Mouse (Mus musculus): Measurements from ENCODE around the gene Pkn2. TPM values are rescaled to one million over a fixed set of nuclear protein-coding genes. Genes with fewer than 3 reads are reported as not detected.

Pkn2 gene
- 10 to 100 TPM; 36.5 to 41.8 (median 38.1) TPM for total RNA-seq (2022)

DNA sequence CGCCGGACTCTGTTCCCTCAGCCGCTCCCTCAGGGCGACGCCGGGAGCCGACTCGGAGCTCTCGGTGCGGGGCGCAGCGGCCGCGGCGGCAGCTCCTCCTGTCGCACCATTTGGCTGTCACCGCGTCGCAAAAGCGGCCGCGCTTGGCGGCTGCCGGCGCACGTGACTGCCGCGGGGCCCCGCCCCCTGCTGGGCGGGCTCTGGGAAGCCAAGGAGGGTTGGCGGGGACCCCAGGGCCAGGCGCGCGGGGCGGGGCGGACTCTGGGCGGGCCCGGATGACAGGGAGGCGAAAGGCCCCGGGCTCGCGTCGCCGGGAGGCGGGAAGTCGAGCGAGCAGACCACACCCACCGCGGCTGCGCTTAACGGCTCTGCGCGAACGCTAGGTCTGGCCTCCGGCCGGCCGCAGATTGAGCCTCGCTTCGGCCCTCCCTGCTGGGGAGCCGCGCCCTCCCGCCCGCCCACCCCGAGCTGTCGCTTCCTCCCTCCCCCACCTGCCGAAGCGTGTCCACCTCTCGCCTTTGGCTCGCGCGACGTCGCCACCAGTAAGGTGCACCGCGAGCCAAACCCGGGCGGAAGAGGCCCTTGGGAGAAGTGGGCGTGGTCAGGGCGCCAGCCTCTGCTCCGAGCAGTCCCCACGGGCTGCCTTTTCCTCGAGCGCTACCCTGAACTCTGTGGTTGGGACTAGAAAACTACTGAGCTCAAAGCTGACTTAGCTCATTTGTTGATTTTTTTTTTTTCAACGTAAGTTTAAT, at the start of gene Pkn2:
TSS of gene Pkn2 (minus strand) at position 133 of the 752 bp plus-strand sequence.
- DNase-seq (ENCODE audit: low spot score), result peak; percentile 97

DNA sequence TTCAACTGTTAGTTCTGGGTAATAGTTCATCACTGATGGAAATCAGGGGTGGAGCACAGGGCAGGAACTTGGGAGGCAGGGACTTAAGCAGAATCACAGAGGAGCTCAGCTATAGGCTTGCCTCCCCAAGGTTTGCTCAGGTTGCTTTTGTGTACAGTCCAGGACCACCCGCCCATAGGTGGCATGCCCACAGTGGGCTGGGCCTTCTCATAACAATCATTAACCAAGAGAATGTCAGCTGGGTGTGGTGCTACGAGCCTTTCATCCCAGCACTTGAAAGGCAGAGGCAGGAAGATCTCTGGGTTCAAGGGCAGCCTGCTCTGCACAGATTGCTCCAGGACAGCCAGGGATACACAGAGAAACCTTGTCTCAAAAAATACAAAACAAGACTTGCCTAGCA, 48.1 kb upstream of the Pkn2 start:
- no peak for DNase-seq (ENCODE audit: low spot score)

DNA sequence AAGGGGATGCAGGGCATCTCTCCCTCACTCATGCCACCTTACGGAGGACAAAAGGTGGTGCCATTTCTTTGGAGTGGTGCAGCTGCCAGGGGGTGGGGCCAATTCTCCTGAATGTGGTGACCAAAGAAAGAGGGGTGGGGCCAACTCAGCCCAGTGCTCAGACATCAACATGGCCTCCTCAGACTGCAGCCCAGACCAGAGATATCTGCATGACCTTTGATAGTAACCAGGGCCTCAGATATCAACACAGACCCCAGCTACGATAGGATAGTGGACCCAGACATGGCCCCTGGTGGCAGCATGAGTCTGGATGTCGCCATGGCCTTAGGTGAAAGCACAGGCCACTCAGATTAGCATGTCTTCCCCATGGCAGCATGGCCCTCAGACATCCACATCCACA, 45.5 kb upstream of the Pkn2 start:
- no peak for DNase-seq (ENCODE audit: low spot score)

DNA sequence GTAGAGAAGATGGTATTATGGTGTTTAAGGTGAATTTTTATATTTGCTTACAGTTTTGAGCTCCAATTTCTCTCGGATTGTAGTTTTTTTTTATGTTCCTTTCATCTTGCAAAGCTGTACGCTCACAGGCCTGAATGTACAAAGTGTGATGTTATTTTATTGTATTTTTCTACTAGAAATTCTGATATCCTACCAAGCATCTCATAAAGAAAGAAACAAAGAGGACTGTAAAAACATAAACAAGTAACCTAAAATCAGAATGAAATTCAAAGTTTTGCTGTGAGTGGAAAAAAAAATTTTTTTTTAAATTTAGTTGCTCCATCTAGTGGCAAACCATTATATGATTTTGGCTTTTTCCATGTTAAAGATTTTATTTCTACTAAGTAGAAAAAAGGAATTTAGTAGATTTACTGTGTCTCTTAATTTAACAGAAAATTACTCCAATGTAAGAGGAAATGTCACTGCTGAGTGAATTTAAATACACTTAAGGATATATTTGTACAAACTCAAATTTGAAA, 43.1 kb upstream of the Pkn2 start:
- DNase-seq (ENCODE audit: low spot score), result no peak

DNA sequence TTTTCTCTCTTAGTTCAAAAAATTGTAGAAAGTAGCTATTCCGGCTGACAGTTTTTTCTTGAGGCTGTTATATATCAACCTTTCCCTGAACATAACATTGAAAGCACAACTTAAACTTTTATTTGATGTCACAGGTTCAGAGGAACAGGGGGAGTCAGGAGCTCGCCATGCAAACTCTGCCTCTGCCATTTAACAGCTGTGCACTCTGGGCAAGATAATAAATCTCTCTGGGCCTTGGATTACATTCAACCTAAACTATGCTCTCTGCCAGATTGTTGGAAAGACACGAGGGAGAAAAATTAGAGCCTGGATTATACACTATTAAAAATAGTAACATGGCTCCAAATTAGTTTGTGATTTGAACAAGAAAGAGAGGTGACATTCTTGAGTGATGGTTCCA, 37.3 kb upstream of the Pkn2 start:
- no peak for DNase-seq (ENCODE audit: low spot score)

DNA sequence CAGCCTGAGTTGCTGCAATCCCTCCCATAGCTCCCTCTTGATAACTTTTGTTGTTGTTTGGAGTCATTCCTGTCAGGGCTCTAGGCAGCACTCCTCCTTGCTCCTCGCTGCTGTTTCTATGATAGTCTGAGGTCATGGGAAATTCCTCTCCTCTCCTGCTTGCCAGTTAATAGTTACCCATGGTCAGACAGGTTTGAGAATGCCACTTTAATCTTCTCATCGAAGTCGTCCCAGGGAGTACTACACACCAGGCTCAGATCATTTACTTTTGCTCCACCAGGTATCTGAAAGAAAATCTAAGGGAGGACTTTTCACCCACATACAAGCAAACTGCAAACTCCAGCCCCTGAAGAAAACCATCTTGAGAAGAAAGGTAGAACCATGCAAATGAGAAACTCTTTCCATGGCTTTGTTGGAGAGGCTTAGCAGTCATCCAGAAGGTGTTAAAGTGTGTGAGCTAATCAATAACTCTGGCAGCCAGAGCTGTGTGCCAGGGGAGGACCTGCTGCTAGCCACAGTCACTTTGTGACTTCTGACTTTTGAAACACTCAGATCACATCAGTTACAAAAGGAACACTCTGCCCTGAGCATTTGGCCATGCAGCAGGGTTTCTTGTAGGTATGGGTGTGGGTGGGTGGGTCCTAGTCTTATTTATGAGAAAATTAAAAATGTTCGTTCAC, 36.1 kb upstream of the Pkn2 start:
- DNase-seq (ENCODE audit: low spot score), result no peak

DNA sequence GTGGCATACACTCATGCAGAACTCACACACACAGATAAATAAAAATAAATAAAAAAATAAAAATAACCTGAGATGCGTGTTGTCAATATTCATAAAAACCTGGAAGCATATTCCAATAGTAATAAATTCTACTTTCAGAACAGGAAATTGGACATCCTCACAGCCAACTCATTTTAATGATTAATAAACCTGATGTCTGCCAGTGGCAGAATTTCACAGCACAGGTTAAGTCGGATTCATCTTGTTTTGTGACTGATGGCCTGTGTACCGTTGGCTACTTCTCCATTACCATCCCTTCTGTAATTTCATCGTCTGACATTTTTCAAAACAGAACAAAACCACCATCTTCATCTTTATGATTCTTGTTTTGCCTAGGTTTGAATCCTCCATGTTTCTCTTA, 35.4 kb upstream of the Pkn2 start:
- DNase-seq (ENCODE audit: low spot score), result no peak

DNA sequence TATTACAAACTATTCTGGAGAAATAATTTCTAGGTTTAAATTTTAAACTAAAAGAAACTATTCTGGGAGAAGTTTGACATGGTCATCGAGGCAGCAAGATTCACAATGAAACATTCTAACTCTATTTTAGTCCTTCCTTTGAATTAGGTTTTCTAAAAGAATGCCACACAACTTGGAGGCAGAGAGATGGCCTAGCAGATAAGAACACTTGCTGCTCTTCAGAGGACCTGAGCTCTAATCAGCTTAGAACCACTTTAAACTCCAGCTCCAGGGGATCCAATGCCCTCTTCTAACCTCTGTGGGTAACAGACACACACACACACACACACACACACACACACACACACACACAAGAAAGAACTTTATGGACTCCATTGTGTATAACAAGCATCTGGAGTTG, 31.5 kb upstream of the Pkn2 start:
- no peak for DNase-seq (ENCODE audit: low spot score)

DNA sequence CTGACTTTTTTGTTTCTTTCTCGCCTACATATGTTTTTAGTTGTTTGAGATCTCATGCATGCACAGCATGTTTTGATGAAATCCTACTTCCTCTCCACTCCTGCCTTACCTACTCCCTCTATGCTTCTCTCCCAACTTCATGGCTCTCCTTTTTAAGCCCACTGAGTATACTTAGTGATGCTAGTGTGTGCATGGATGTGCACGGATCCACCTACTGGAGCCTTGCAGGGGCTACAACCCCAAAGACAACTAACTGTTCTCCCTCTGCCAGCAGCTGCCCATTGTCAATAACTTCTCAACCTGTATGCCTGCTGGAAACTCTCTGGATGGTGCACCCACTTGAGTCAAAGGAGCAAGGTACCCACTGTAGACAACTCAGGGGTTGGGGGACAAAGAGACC, 17.9 kb upstream of the Pkn2 start:
- DNase-seq (ENCODE audit: low spot score), result no peak

DNA sequence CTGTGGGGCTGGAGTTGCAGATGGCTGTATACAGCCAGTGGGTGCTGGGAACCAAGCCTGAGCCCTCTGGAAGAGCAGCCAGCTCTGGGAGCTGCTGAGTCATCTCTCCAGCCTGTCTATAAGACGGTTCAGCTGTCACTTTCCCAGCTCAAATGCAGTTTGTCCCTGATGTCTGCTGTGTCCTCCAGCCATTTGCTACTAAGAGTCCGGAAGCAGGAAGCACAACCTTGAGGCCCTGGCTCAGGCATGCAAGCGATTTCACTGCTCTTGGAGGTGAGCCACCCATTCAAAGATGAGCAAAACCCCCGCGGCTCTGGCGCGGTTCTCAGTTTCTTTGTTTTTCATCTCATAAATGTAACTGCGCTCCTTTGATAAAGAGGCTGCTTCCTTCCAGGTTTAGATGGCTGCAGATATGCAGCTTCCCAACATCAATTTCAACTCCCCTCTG, 17.2 kb upstream of the Pkn2 start:
- peak; percentile 33 for DNase-seq (ENCODE audit: low spot score)

DNA sequence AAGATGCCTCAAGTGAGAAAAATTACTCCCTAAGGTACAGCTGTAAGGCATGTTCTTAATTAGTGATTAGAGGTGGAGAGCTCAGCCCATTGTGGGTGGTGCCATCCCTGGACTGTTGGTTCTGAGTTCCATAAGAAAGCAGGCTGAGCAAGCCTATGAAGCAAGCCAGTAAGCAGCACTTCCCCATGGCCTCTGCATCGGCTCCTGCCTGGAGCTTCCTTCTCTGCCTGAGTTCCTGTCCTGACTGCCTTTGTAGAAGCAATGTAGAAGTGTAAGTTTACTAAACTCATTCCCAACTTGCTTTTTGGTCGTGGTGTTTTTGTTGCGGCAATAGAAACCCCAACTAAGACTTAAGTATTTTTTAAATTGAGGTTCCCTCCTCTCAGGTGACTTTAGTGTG, 8.6 kb upstream of the Pkn2 start:
- no peak for DNase-seq (ENCODE audit: low spot score)

DNA sequence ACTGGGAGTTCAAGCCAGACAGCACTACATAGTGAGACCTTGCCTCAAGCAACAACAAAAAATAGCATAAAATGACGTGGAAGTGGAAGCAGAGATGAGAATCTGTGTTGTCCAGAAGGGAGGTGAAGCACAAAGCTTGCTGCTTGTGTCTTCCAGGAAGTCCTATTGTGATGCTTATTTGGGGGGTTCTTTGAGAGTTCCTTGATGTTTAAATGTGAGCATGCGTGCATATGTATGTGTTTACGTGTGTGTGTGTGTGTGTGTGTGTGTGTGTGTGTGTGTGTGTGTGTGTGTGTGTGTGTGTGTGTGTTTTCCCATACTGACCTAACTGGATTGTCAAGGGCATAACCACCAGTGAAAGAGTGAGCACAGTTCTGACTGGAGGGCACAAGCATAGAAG, 5.2 kb upstream of the Pkn2 start:
- DNase-seq (ENCODE audit: low spot score), result no peak

DNA sequence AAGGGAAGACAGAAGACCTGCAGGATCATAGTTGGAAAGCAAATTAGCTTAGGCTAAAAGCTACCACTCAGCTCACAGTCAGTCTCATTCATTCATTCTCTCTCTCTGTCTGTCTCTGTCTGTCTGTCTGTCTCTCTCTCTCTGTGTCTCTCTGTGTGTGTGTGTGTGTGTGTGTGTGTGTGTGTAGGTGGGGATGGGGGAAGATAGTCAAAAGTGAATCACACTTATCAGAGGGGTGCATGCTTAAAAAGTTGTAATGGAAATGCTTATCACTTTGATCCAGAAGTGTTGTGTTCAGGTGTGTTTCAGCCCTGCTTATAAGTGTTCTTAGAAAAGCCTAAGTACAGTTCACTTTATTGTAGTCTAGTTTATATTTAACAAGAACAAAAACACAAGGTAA, 2.8 kb upstream of the Pkn2 start:
- no peak for DNase-seq (ENCODE audit: low spot score)

DNA sequence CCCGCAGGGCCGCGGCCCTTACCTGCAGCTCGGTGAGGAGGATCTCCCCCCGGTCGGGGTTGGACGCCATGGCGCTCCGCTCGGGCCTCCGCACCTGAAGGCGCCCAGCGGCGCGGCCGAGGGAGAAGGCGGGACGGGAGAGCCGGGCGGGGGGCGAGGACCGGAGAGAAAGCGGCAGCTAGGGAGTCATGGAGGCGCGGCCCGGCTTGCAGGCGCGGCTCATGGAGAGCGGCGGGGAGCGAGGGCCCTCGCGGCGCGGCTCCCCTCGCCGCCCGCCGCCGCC, 274 bp downstream of the Pkn2 start:
- DNase-seq (ENCODE audit: low spot score), result no peak

DNA sequence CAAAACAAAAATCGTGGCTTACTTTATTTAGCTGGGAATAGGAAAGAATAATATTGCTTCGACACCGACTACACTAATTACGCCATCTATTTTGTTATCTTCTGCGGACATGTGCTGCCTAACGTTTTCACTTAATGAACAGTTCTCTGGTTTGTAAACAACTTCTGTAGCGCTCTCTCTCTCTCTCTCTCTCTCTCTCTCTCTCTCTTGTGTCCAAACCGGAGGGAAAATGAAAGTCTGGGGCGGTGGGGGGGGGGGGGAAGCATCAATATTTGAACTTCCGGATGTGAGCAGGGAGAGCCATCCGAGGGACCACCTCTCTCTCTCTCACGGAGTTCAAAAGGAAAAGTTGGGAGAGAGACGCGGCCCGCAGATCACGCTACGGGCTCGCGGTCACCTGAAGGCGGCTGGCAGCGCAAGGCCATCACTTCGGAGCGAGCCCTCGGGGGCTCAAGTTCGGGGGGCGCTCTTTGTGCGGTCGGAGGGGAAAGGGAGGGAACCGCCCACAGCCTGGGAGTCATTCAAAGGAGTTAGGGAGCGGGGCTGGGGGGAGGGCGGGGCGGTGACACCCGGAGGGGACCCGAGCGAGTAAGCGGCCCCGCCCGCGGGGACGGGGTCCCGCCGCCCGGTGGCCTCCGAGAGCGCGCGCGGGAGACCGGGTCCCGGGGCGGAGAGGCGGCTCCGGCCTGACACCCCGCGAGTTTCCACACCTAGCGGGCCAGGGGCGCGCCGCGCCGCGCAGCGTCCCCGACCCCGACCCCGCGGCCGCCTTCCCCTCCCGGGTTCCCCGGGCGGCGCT, 815 bp downstream of the Pkn2 start:
- peak; percentile 17 for DNase-seq (ENCODE audit: low spot score)

DNA sequence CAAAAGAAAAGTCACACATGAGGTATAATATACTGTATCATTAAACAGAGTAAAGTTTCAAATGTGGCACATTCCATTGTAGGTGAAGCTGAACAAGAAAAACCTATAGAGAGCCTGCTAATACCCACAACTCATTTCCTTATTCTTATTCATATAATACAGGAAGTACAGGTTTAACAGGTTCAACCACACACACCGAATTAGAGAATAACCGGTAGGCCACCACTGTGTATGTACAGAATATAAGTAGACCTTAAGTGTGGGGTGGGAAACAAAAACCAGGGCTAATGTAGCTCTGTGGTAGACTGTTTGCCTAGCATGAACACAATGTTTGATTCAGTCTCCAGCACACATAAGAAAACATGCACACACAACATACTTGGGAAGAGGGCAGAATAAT, 18.6 kb downstream of the Pkn2 start:
- no peak for DNase-seq (ENCODE audit: low spot score)

DNA sequence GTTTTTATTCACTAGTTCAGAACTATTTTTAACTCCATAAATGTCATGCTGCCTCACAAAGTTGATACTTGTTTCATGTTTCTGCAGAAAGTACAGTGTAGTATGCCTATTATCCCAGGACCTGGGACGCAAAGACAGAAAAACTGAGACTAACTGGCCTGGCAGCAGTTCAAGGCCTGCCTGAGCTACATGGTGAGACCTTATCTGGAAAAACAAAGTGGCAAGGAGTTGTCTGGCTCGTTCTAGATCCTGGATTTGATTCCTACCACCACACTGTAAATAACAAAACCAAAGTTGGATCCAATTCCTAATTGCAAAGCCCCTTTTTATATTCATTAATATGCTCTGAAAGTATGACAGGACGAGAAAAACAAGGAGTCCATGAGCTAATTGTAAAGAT, 25.0 kb downstream of the Pkn2 start:
- no peak for DNase-seq (ENCODE audit: low spot score)

DNA sequence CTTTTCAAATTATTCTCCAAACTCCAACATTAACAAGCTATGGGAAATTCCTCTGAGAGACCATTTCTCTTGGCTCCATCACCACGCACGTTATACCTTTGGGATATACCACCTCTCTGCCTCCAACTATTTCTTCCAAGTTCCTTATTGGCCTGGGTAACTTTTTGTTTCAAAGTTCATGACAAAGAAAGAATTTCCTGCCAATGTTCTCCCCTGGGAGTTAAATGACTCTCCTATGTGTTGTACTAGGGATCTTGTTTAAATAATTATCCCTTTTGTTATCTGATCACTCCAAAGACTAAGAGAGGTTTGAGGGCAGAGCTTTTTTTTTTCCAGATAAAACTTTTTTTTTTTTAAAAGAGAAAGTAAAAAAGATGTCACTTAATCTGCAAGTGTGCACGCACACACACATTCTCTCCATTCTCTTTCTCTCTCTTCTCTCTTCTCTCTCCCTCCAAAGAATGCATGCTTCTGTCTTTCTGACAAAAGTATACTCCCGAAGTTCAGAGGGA, 25.8 kb downstream of the Pkn2 start:
- peak; percentile 62 for DNase-seq (ENCODE audit: low spot score)

DNA sequence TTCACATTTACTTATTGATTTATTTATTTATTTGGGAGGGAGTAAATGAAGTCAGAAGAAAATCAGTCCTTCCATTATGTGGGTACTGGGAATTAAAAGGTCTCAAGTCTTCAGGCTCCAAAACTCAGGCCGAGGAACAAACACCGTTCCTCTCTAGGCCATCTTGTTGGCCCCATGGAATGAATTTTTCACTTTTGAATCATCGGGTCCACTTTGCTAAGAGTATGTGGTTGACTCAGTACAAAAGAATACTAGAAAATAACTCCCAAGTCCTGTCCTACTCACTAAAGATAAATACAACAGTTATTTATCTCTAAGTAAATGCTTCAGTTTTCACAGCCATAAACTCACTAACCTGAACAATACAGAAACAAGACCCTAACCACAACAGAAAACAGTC, 28.9 kb downstream of the Pkn2 start:
- DNase-seq (ENCODE audit: low spot score), result no peak

DNA sequence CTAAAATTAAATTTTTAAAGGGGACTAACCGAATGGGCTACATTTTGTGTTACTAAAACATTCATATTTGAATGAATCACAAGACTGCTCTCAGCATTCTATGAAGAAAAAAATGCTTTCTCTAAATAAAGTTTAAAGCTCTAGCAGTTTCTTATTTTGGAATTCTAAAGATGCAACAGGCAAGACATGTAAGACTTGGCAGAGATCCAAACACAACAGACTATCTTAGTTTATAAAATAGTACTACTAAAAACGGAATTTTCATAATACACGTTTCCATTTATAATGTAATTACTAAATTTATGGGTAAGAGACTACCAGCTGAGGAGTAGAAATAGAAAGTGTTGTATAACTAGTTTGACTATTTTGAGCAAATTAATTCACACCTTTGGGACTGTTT, 30.2 kb downstream of the Pkn2 start:
- DNase-seq (ENCODE audit: low spot score), result peak; percentile 20

DNA sequence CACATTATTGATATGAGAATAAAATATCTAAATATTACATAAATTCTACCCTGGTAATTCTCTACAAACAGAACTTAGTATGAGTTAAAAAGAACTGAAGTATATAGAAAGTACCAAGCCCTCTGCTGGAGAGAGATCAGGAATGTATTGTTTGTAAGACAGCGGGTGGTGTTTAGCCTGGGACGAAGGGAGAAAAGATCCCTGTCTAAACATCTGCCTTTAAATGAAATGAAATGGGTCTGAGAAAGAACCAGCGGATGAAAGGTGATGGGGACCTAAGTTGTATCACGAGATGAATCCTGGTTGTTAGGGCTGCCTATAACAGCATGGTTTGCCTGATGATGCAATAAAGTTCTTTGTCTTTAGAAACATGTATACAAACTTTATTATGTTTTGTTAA, 41.8 kb downstream of the Pkn2 start:
- no peak for DNase-seq (ENCODE audit: low spot score)

DNA sequence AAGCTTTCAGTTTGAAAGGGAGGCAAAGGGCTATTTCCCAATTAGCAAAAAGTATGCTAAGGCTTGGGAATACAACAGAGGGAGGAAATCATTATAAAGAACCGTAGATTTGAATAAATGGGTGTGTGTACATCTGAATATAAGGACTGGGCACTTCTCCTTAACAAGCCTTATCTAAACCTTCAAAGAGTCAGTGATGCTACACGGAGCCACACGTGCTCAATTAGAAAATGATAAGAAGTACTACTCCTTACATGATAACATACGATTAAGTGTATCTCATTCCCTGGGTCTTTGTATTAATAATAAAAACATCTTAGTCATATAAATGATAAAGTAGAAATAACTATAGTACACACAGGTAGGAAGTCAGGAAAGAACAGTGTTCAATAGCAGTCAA, 47.0 kb downstream of the Pkn2 start:
- DNase-seq (ENCODE audit: low spot score), result no peak
